Mouse (Mus musculus) telencephalon, adult 2 months (tissue): ENCODE measurements at regions not wholly inside any gene's neighbourhood (a gene's known extent, or its start where the extent isn't known, plus 50 kb on each side); places are given as distances from the start of the nearest gene placed in this dataset.

ENCODE experiments used
- DNase-seq: peaks from one replicate; pipeline ENCODE4 v3.0.0-alpha.2; 2011; ENCODE audit warnings: low read depth, low spot score

DNA sequence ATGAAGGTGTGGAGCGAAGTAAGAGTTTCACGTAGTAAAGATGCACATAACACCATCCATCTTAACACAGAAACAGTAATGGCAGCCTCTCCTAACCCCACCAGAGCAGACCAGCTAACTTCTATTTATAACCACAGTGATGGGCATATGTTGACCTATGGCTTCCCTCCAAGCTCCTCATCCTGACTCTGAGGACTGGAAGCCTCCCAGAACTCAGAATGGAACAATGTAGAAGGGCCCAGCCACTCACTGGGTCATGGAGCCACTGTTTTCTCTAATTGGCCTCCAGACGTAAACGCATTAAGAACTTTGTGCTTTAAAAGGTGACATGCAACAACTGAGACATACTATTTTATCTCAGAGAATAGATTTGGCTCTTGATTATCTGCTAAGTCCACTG is 77.0 kb downstream of the Irs2 start:
- DNase-seq, result no peak

DNA sequence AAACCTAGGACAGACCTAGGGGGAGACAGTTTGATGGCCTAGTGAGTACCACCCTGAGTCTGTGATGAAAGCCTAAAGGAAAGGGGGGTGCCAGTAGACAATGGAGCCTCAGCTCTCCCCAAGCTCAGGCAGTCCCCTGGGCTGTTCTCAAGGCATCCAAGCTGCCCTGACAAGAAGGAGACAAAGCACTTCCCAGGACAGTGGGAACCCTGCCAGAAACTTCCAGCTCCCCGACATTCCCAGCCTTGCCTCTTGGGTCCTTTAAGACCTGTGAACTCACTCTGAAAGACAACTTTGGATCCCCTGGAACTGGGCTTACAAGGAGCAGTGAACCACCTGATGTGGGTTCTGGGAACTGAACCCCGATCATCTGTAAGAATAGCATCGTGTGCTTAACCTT is 79.4 kb downstream of the Irs2 start:
- no peak for DNase-seq

DNA sequence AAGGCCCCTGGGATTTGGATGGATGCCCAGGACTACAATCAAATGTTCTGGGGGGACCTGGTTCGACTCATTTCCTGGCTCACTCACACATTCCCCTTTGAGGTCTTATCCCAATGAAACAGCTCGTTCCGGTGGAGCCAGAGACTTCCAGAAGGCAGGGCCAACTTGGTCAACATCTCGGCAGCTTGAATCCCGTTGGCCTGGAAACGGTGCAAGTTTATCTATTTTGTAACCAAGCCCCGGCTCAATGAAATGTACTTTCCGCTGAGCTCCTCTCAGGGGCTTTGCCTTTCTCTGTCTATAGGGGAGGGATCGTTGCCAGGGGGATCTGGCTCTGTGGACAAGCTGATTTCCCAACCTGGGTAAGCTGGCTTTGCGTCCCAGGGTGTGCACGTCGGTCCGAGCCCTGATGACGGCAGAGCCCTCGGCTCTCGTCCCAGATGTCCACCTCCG is 79.9 kb downstream of the Irs2 start:
- DNase-seq, result no peak

DNA sequence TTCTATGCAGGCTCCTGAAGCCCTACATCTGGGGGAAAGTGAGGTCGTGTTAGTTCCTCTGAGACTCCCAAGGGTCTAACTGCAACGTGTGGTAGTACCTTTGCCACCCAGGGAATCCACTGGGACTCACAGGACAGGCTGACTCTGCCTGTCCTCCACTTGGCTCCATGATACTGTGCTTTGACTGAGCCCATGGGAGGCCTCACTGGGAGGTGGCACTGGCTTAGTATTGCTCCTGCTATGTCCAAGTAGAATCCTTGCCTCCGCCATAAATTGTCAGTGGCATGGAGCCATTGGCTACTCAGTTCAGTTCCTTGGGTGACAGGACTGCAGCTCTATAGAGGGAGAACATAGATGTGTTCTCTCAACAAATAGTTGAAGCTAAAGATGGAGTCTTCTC is 81.1 kb downstream of the Irs2 start:
- no peak for DNase-seq

DNA sequence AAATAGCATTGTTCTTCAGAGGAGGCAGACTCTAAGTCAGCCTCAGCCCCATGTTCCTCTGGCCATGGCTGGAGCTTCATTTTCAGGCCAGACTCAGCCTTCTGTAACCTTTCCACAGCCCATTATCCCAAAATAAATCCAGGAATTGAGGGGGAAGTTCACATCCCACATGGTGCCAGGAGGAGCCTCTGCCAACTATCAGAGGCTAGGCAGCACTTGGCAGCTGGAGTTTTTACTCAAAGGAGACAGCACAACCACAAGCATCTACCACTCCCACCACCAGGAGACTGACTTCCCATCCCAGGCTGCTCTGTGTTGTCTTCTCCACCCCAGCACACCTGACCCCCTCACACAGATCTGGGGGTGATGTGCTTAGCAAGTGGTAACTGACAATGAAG is 81.7 kb downstream of the Irs2 start:
- no peak for DNase-seq

DNA sequence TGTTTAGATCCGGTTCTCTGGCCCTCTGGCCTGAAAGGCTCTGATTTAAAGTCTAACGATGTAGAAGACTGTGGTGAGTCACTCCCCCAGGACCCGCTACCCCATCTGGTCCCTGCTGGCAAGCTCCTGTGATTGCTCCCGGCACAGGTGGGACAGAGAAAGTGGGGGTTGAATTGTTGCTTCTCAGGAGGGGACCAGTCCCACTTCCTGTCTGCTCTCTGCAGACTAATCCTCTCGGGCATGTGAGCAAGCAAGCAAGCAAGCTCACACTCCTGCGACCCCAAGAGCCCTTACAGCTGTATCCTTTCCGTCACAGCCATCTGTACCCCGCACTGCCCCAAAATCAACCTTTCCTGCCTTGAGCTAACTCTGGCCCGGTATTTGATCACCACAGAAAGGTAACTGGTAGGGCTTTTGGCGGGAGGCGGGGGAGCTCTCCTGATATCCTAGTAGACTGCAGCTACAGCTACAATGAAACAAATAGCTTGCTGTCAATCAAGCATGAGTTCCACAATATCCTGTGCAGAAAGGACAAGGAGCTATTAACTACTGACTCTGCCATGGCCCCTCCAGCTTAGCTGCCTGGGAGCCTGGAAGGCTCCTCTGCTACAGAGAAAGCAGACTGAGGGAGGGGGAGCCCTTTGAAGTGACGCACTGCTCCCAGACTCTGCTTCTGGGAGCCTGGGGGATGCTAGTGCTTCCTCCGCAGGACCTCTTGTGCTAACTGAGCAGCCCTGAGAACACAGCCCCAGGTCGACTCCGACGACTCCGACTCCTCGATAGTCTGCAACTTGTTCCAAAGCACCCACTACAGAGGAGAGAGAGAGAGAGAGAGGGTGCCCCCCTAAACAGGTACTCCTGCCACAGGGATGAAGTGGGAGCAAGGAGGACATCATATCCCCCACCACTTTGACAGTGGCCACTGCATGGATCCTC is 82.4 kb downstream of the Irs2 start:
- no peak for DNase-seq

DNA sequence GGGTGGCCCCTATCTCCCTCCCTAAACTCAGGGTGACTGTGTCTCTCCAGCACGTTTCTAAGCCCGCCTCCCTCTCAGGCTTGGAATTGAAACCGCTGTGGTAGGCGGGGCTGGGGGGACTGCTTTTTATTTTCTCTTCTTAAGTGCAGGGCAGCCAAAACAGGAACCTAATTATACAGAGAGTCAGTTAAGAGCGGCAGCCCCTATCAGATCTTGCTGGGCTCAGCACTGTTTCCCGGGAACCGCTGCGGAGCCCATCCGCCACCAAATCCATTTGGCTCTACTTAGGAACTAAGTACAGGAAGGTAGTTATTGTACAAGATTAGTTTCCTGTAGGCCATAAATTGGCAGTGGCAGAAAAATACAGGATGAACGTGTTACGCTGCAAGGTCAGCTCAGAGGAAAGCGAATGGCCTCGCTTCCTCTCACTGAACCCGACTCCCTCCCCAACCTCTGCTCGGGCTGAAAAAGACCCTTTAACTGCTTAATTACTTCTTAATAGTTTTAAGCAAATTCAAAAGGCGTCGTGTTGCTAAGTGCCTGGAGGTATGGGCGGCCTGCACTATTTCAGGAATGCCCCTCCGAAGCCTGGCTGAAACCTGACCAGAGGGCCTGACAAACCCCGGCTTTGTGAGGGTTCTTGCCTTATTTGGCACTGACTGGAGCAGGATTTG is 83.6 kb downstream of the Irs2 start:
- no peak for DNase-seq

DNA sequence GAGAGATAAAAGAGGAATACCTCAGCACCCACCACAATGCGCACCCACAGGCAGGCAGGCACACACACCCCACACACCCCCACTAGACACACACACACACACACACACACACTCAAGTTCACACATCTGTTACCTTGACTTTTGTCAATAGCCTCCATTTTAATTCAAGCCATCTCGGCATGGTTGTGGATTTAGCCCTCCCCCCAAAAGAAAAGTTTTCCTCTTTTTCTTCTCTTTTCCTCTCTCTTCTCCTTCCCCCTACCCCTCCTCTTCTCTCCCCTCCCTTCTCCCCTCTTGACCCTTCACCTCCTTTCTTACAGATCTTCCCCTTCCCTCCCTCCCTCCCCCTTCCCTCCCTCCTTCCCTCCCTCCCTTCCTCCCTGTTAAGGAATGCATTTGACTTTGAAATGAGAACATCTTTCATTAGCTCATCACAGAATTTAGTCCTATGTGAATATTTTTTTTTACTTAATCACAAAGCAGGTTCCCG is 84.2 kb downstream of the Irs2 start:
- no peak for DNase-seq

DNA sequence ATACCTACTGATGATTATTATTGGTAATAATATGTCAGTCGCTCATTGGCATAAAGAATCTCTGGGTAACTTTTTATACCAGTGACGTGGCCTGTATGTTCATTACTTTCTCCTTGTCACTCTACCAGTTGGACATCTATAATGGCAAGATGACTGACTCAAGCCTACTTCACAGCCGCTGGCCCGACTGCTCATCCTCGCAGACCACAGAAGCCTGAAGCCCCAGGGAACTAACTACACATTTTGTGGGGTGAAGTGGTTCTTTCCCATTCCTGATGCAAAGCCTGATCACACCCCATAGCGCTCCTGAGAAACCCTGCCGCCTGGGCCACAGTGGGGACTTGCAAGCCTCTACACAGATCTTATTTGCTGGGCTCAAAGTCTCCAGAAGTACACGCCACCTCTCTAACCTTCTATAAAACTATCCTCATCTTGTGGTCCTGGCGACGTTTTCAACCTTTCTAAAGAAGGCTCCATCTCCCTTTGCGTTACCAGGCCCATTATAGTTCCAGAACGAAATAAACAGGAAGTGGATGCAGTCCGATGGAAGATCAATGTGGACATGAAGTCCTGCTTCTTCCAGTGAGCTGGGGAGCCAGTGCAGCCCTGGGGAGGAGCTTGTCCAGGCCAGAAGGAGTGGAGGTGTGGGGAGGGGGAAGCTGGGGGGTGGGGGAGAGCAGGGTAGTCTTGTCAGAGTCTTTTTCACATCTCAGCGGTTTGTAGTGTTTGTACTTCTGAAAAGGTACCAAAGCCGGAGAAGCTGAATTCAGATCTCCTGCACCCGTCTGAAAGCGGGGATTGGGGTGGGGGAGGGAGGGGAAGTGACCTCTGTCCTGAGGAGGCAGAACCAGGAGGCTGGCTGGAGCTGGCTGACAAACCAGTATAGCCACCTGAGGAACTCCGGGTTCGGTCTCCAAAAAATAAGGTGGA is 84.9 kb downstream of the Irs2 start:
- no peak for DNase-seq

DNA sequence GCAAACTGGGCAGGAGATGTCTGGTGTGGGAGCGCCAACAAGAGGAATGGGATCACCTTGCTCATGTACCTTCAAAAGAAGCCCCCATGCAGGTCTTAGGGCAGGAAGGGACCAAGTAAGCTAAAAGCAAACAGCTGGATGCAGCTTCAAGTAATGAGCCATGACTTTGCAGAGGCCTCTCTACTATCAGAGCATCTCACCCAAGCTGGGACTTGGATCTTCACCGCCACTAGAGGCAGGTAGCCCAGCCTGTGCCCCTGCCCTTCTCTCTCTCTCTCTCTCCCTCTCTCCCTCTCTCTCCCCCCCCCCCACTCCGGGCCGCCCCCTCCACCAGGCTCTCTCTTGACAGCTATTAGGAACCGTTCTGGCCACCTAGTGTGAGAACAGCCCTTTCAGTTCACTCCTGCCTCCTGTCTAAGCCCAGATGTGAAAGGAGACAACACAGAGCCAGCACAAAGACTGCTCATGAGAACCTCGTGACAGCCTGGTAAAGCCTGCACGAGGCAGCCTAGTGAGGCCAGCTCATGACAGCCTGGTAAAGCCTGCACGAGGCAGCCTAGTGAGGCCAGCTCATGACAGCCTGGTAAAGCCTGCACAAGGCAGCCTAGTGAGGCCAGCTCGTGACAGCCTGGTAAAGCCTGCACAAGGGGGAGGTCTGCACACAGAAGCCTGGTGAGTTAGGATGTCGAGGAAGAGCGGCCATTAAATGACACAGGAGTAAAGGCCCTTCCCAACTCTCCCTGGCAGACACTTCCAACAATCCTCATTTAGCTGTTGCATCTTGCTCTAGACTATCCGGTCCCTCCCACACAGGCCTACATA is 85.8 kb downstream of the Irs2 start:
- DNase-seq, result no peak

DNA sequence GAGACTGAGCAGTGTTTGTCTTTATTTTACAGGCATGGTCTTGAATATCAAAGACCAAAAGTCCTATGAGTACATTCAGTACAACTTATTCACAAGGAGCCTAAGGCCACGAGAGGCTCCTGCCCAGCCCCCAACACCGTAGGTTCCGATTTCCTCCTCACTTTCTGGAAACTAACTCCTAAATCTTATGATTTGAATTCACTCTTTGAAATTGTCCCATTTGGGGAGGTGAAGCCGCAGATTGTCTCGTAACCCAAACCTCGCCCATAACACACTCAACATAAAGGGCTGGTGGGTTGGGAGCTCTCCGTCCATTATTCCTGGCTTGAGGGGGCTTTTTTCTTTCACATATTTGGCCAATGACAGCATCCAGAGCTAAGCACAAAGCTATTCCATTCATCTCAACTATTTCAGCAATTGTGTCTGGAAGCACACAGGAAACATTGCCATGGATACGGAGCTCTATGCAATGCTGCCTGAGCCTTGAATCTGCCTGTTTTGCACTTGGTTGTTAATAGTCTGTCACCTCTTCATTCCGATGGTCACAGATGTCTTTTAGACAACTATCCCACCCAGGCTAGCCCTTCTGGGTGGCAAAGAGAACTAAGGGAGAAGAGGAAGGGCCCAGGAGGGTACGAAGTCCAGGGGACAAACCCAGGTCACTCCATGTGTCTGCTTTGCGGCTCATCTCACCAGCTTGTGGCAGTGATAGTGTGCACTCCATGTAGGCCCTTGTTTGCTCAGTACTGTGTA is 86.6 kb downstream of the Irs2 start:
- no peak for DNase-seq

DNA sequence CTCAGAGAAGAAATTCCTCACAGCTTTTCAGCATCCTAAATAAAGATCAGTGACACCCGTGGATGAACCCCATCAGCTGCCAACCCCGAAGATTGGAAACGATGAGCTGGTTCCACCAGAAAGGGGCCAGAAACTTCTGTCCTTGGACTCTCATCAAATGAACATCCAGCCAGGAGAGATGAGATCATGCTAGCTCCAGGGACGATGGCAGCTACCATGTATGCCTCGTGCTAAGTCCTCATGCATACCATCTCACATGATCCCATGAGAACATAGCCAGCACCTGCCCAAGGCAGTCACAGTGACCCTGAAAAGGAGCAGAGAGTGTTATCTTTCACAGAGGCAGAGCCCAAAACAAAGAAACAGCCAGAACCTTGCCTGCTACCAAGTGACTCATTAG is 88.6 kb downstream of the Irs2 start:
- DNase-seq, result no peak

DNA sequence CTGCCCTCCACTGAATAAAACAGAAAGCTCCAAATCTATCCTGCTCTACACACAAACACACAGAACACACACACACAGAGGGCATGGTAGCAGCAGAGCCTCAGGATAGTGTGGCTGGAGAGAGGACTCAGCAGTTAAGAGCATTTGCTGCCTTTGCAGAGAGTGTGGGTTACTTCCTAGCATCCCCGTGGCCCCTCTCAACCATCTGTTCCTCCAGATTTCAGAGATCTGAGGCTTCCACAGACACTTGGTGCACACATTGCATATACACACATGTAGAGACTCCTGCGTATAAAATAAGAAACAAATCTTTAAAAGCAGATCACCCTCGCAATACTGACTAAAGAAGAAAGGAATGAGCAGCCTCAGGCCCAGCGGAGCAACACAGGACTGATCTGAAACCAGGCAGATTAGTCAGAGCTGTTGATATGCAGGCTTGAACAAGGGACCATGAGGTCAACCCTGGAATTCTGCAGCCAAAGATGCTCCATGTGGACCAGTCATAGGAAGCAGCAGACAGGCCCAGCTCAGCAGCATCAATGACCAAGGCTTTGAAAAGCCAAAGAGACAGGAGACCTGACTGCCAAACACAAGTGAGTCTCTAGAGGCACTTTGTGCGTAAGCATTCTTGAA is 89.7 kb downstream of the Irs2 start:
- no peak for DNase-seq

DNA sequence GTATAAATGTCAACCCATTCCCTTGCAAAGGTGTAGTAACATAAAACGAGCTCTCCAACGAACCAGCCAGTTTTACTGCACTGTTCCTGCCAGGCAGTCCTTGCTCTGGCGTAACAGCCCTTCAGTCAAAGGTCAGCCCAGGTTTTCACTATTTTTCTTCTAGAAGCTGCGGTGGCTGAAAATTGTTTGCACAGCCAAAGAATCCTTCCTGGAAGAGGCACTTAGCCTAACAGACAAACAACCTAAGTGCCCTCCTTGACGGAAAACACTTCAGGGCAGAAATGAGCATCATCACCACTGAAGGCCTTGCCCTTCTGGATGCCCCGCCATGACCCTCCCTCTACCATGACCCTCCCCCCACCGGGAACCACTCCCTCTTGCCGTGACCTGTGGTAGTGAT is 93.6 kb downstream of the Irs2 start:
- DNase-seq, result no peak

DNA sequence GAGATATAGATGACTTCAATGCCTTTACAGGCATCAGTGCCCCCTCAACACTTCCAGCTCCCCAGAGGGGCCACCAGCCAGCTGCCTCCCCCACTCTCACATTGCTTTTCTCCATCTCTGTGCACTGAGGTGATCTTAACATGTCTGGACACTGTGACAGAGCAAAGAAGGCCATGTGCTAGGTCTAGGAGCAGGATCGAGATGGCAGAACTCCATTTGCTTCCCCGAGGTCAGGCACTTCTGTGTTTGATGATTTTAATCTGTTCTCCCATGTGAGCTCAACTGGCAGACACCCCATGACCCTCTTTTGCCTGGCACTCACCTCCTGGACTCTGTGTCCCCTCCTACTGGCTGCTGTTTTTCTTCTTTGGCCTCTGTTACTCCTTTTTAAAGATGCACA is 95.8 kb downstream of the Irs2 start:
- no peak for DNase-seq

DNA sequence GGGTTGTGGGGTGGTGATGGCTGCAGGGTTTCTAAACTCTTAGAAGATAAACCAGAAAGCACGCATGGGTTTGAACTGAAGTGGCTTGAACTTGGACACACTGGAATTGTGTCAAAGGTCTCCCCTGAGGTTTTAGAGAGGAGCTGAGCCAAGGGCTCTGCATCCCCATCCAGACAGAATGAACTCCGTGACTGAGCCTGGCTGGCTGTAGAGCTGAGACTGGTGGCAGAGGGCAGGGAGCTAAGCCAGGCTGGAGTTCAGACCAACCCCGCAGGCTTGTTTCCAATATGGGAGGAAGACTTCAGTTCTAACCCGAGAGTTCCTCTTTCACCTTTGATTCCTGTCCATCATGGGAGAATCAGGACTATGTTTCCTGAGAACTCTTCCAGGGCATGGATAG is 96.9 kb downstream of the Irs2 start:
- DNase-seq, result no peak

DNA sequence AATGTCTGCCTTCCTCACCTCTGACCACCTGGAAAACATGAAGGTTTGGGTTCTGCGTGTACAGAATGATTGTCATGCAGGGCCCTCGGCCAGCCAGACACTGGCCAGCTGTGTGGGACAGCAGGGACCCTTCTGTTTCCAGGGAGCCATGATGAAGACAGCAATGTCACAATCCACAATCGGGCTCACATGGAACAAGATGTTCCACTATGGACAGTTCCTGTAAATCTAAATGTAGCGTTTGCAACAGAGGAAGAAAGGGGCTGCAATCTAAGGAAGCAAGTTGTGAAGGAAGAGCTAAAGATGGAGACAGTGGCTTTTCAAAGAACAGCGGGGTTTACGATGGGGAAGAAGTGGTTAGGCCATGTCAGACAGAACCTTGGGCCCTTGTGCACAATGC is 97.3 kb downstream of the Irs2 start:
- DNase-seq, result no peak

DNA sequence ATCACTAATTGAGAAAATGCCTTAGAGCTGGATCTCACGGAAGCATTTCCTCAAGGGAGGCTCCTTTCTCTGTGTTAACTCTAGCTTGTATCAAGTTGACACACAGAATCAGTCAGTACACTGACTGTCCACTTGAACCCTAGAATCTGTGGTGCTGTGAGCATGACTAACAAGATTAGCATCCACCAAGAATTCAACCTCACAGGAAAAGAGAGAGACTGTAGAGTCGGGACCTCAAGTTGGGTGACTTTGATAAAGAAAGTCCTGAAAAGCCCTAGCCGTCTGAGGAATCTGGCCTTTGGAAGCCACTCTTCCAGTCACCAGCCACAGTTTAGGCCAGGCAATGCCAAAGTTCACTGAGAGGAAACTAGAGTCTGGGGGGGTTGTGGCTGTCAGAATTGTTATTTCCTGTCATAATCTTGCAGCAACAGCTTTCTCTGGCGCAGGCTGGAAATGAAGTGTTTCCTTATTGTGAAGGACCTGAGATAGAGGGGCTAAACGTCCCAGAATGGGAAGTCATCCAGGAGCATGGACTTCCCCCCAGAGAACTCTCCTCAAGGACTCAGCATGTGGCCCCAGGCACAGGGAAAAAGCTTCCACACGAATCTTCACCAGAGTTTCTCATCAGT is 97.9 kb downstream of the Irs2 start:
- DNase-seq, result no peak

DNA sequence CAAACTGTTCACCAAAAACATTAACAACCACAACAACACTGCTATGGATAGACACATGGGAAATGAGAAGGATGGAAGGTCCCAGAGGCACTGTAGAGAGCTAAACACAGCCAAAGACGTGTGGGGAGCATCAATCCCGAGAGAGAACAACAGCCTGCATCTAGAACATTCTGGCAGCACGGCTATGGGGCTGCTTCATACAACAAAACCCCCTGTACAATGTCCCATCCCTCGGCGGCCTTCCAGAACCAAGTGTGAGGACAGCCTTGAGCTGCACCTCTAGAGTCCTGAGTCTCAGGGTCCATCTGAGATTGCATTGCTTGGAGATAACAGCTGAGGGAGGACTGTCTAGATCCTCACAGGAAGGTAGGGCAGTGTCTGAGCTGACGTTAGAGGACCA is 99.1 kb downstream of the Irs2 start:
- no peak for DNase-seq
